Mouse (Mus musculus) bone marrow macrophage, adult 2 months (primary cell): ENCODE results near the gene Lrrc30. TPM values are rescaled to one million over a fixed set of nuclear protein-coding genes. Genes with fewer than 3 reads are reported as not detected.

Source experiments
- H3K27ac ChIP-seq: 2 replicates; pipeline ENCODE4 v1.5.1; 2012; ENCODE audit warnings: low read depth, low read length; ENCODE audit not compliant: insufficient read depth
- H3K4me1 ChIP-seq: 2 replicates; pipeline ENCODE4 v1.6.1; 2012; ENCODE audit warnings: low read length; ENCODE audit not compliant: control insufficient read depth, insufficient read depth
- H3K4me3 ChIP-seq: 2 replicates; pipeline ENCODE4 v1.5.1; 2012; ENCODE audit warnings: mild to moderate bottlenecking, low read length, moderate library complexity; ENCODE audit not compliant: insufficient read depth
- CTCF ChIP-seq: IDR thresholded peaks from 2 replicates; pipeline ENCODE4 v1.5.1; 2012; ENCODE audit warnings: low read depth, mild to moderate bottlenecking, low read length, moderate library complexity
- POLR2A ChIP-seq: IDR thresholded peaks from 2 replicates; pipeline ENCODE4 v1.6.1; 2012; ENCODE audit warnings: mild to moderate bottlenecking, low read depth, low read length, borderline replicate concordance
- polyA plus RNA-seq: library from polyadenylated mRNA; stranded (reverse); fragments of >200 nt; gene quantifications from 2 replicates; pipeline ENCODE4 v1.2.4, GENCODE M21; 2012; ENCODE audit not compliant: missing spikeins, insufficient read depth, insufficient read length

The Lrrc30 gene
- polyA plus RNA-seq, 1 experiment, result not detected

GRCm38 (mm10) chr17:67636304-67636703 is 3.8 kb upstream of the Lrrc30 start:
- Histone ChIP-seq H3K4me1 (no peaks in the 10 kb centered on the region), H3K27ac (no peak overlapping the region), H3K4me3 (no peak overlapping the region)
- TF ChIP-seq POLR2A (no peak), CTCF (no peak)

GRCm38 (mm10) chr17:67629746-67630145 is 2.8 kb downstream of the Lrrc30 start:
- no peak overlapping the region for H3K27ac ChIP-seq

GRCm38 (mm10) chr17:67629211-67629657 is 3.3 kb downstream of the Lrrc30 start:
- Histone ChIP-seq H3K4me3 (no peak overlapping the region), H3K27ac (no peak overlapping the region), H3K4me1 (no peaks in the 10 kb centered on the region)
- TF ChIP-seq POLR2A, result no peak
- no peak for TF ChIP-seq CTCF

More at GRCm38 (mm10) chr17:67629746-67630145, 2.8 kb downstream of the Lrrc30 start:
- no peaks in the 10 kb centered on the region for H3K4me1 ChIP-seq
- TF ChIP-seq CTCF, result no peak
- no peak for TF ChIP-seq POLR2A
- H3K4me3 ChIP-seq, result no peak overlapping the region

GRCm38 (mm10) chr17:67628475-67628874 is 4.0 kb downstream of the Lrrc30 start:
- H3K4me3 ChIP-seq, result no peak overlapping the region
- H3K4me1 ChIP-seq, result no peaks in the 10 kb centered on the region
- no peak overlapping the region for H3K27ac ChIP-seq
- TF ChIP-seq CTCF (no peak), POLR2A (no peak)

- no peak for TF ChIP-seq CTCF
- no peak for TF ChIP-seq POLR2A
- Histone ChIP-seq H3K4me1 (no peaks in the 10 kb centered on the region), H3K4me3 (no peak overlapping the region), H3K27ac (no peak overlapping the region)
Observed at GRCm38 (mm10) chr17:67625431-67625830, 7.1 kb downstream of the Lrrc30 start.

GRCm38 (mm10) chr17:67619001-67619400 is 13.5 kb downstream of the Lrrc30 start:
- H3K4me1 ChIP-seq, result no peaks in the 10 kb centered on the region
- H3K27ac ChIP-seq, result no peak overlapping the region
- no peak overlapping the region for H3K4me3 ChIP-seq
- TF ChIP-seq CTCF, result no peak
- TF ChIP-seq POLR2A, result no peak

GRCm38 (mm10) chr17:67614381-67614780 is 18.1 kb downstream of the Lrrc30 start:
- Histone ChIP-seq H3K27ac (no peak overlapping the region), H3K4me3 (no peak overlapping the region), H3K4me1 (no peaks in the 10 kb centered on the region)
- TF ChIP-seq POLR2A, result no peak
- TF ChIP-seq CTCF, result no peak

GRCm38 (mm10) chr17:67612576-67612975 is 19.9 kb downstream of the Lrrc30 start:
- Histone ChIP-seq H3K27ac (no peak overlapping the region), H3K4me1 (no peaks in the 10 kb centered on the region), H3K4me3 (no peak overlapping the region)
- TF ChIP-seq CTCF (no peak), POLR2A (no peak)

- H3K4me1 ChIP-seq, result no peaks in the 10 kb centered on the region
- TF ChIP-seq POLR2A (no peak), CTCF (no peak)
- H3K4me3 ChIP-seq, result no peak overlapping the region
- H3K27ac ChIP-seq, result no peak overlapping the region
Observed at GRCm38 (mm10) chr17:67612151-67612550, 20.4 kb downstream of the Lrrc30 start.

GRCm38 (mm10) chr17:67604446-67604845 is 28.1 kb downstream of the Lrrc30 start:
- no peak overlapping the region for H3K27ac ChIP-seq
- H3K4me1 ChIP-seq, result no peaks in the 10 kb centered on the region
- TF ChIP-seq CTCF, result no peak
- no peak for TF ChIP-seq POLR2A
- H3K4me3 ChIP-seq, result no peak overlapping the region

- Histone ChIP-seq H3K4me3 (no peak overlapping the region), H3K27ac (no peak overlapping the region), H3K4me1 (no peaks in the 10 kb centered on the region)
- TF ChIP-seq CTCF, result no peak
- TF ChIP-seq POLR2A, result no peak
Observed at GRCm38 (mm10) chr17:67602556-67602955, 30.0 kb downstream of the Lrrc30 start.
